Mouse (Mus musculus): ENCODE measurements around the gene Ephb1.

DNA sequence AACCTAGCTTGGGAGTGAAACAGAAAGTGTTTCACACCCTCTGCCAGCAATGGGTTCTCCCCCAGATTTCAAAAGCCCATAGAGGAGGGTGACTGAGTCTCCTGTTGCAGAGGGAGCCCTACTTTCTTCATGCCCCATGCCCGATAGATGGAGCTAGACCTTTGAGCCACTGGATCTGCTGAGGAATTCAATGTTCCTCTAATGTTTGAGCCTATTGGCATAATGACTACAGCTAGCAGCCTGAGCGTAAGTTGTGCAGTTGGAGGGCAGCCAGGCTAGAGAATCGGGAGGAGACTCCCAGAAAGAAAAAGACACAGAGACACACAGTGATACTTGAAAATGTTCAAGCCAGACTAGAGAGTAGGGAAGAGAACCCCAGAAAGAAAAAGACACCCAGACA is 246.5 kb downstream of the Ephb1 start:
- no peak for TF ChIP-seq POLR2AphosphoS2 (IDR thresholded peaks at IDR 0.05; ENCODE audit: insufficient read length, low read depth)
- no peak for TF ChIP-seq SRF (IDR thresholded peaks at IDR 0.05; ENCODE audit: control insufficient read depth, insufficient read length, low read depth)
- TF ChIP-seq TCF3 (IDR thresholded peaks at IDR 0.05; ENCODE audit: insufficient read length, low read depth), result no peak
- TF ChIP-seq MYOG (IDR thresholded peaks at IDR 0.05; ENCODE audit: control insufficient read depth in 1 of 3, insufficient read depth in 1 of 3, insufficient read length in 2 of 3, low read depth in 2 of 3), result no peak
- TF ChIP-seq POLR2A (IDR thresholded peaks at IDR 0.05; ENCODE audit: insufficient read length, low read depth), result no peak
- TF ChIP-seq CEBPB (IDR thresholded peaks at IDR 0.05; ENCODE audit: insufficient read depth, poor library complexity, severe bottlenecking), result no peak
- no peak for TF ChIP-seq MYOD1 (IDR thresholded peaks at IDR 0.05; ENCODE audit: control insufficient read depth in 1 of 3, insufficient read length in 2 of 3, low read depth in 2 of 3)
- no peak for TF ChIP-seq TCF12 (IDR thresholded peaks at IDR 0.05; ENCODE audit: insufficient read depth, poor library complexity, severe bottlenecking)

Data from myocyte (in vitro differentiated cells).